Mouse (Mus musculus) frontal cortex, postnatal 36 days (tissue): ENCODE data around the gene Ppp1r12b.

ENCODE experiments used
- DNase-seq, 2 experiments: peaks; one replicate each; pipeline ENCODE4 v3.0.0; 2022; ENCODE audit warnings: low spot score in 2 of 2

Ppp1r12b gene

DNA sequence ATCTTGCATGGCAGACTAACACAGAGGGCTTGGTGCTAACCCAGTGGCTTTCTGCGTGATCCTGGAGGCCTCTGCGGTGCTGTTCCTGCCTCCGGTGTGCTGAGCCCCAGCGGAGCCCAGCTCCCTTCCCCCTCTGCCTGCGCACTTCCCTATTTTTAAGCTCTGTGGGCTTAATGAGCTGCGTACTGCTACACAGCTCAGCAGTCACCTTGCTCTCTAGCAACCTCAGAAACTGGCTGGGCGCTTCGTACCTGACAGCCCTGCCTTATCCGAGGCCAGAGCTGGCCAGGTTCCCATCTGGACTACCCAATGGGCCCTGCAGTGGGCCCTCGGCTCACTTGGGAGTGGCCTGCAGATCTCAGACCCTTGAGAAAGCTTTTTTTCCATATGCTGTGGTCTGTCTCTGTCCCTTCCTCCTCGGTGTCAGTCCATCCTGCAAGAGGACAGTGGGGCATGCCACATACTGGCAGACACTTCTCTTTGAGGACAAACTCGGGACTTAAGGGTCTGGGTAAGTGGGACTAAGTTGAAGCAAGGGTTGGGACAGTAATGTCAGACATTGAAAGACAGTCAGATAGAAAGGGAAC, 235.9 kb downstream of the Ppp1r12b start:
- DNase-seq, result no peak

- DNase-seq, result no peak
Observed at GRCm38 (mm10) chr1:134715092-134715491, 240.7 kb downstream of the Ppp1r12b start.

- DNase-seq, result no peak
Observed at GRCm38 (mm10) chr1:134714166-134714565, 241.6 kb downstream of the Ppp1r12b start.

GRCm38 (mm10) chr1:134713421-134713969, 242.2 kb downstream of the Ppp1r12b start:
- no peak for DNase-seq

DNA sequence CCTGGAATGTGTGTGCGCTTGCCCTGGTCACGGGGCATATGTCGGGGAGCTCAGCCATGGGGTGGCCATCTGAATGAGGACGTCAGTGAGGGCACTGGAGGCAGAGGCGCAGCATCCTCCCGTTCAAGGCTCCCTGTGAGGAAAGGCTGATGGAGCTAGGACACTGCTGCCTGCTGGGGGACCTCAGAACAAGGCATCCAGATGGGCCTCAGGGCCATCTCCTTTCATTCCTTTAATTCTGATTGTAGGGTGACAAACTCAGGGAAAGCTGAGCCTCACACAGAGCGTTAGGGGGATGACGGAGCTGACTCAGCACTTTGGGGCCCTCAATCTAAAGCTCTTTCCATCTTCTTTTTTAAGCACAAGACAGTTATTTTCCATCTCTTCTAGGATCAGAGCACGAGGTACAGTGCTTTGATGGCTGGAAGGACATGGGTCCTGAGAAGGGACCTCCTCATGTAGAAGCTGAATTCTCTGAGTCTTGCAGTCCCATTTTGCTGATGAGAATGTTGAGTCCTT, 242.9 kb downstream of the Ppp1r12b start:
- DNase-seq, result no peak

GRCm38 (mm10) chr1:134711653-134712052, 244.1 kb downstream of the Ppp1r12b start:
- no peak for DNase-seq

DNA sequence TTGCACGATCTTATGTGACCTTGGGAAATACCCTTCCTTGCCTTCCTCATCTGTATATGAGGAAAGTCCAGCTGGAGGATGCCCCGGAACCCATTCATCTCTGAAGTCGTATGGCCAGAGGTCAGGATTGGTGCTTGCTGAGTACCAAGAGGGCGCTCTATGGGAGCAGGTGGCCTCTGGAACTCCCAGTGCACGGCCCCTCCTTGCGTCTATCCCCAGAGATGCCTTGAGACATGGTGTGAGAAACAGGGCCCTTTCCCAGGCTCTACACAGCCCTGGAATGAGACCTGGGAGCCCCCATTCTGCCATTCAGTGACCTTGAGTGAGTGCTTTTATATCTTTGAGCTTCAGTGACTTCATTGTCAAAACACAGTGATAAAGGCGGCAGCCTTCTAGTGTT, 244.7 kb downstream of the Ppp1r12b start:
- DNase-seq, result no peak

- DNase-seq, result no peak
Observed at GRCm38 (mm10) chr1:134709411-134710306, 246.1 kb downstream of the Ppp1r12b start.

- DNase-seq, result peak; percentile 37 to 53
Observed at GRCm38 (mm10) chr1:134708801-134709385, 246.8 kb downstream of the Ppp1r12b start.

DNA sequence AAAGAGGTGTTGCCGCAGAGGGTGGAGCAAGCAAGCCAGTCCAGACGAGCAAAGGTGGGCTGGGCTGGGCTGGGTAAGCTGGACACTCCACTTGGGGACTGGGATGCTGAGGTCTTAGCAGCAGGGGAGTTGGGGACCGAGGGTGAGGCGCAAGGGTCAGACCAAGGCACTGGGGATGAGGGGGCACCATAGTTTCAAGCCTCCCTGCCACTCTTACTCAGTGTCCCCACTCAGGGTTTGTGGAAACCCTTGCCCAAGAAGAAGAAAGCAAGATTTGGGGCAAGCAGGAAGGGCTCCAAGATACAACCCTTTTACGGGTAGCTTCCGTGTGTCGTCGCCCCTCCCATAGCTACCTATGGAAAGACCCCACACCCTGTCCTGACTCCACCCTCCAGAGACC, 247.5 kb downstream of the Ppp1r12b start:
- no peak for DNase-seq

- no peak for DNase-seq
Observed at GRCm38 (mm10) chr1:134707516-134707915, 248.2 kb downstream of the Ppp1r12b start.

- no peak for DNase-seq
Observed at GRCm38 (mm10) chr1:134706549-134706948, 249.2 kb downstream of the Ppp1r12b start.
